Mouse (Mus musculus) G1E (cell line): ENCODE results near the gene Plxna2. TPM values are rescaled to one million over a fixed set of nuclear protein-coding genes. Genes with fewer than 3 reads are reported as not detected.

Experiments
- ATAC-seq: 2 replicates; pipeline ENCODE4 v1.8.0; 2016; ENCODE audit warnings: mild to moderate bottlenecking; ENCODE audit not compliant: insufficient number of reproducible peaks, poor library complexity, low FRiP score, severe bottlenecking; ENCODE audit errors: extremely low read depth
- DNase-seq: peaks from one replicate; pipeline ENCODE4 v3.0.0; 2012; ENCODE audit warnings: low spot score
- H3K27me3 ChIP-seq: 2 replicates; pipeline ENCODE4 v1.6.1; 2012; ENCODE audit warnings: mild to moderate bottlenecking, low read length, inconsistent platforms; ENCODE audit not compliant: insufficient read depth
- H3K36me3 ChIP-seq: replicated peaks from 2 replicates; pipeline ENCODE3; 2012; ENCODE audit warnings: mild to moderate bottlenecking, inconsistent platforms
- H3K4me1 ChIP-seq: 2 replicates; pipeline ENCODE4 v1.6.1; 2012; ENCODE audit warnings: low read depth, low read length, inconsistent platforms, mixed read lengths; ENCODE audit not compliant: insufficient read depth
- H3K4me3 ChIP-seq: 2 replicates; pipeline ENCODE4 v1.5.1; 2012; ENCODE audit warnings: low read depth, mild to moderate bottlenecking, inconsistent platforms, low read length, moderate library complexity, mixed read lengths
- H3K9me3 ChIP-seq: replicated peaks from 2 replicates; pipeline ENCODE4 v1.6.1; 2012; ENCODE audit warnings: inconsistent platforms
- CTCF ChIP-seq: IDR thresholded peaks from 2 replicates; pipeline ENCODE4 v1.5.1; 2012; ENCODE audit warnings: low read depth, low read length, inconsistent platforms, mixed read lengths
- GATA1 ChIP-seq: IDR thresholded peaks from 2 replicates; pipeline ENCODE4 v1.6.1; 2012; ENCODE audit warnings: borderline replicate concordance, low read length, inconsistent platforms, mixed read lengths
- GATA2 ChIP-seq: IDR thresholded peaks from 2 replicates; pipeline ENCODE4 v1.6.1; 2012; ENCODE audit warnings: low read depth, low read length, inconsistent platforms, borderline replicate concordance
- POLR2AphosphoS5 ChIP-seq: IDR thresholded peaks from 2 replicates; pipeline ENCODE4 v1.6.1; 2012; ENCODE audit warnings: low read depth, low read length, inconsistent platforms; ENCODE audit not compliant: insufficient replicate concordance
- TAL1 ChIP-seq: conservative IDR thresholded peaks from 2 replicates; pipeline ENCODE4 v1.6.1; 2012; ENCODE audit warnings: low read depth, low read length, inconsistent platforms, mixed read lengths
- polyA plus RNA-seq: library from polyadenylated mRNA; stranded (reverse); fragments of >175 nt; gene quantifications from 2 replicates; pipeline ENCODE4 v1.2.3, GENCODE M21; 2012
- total RNA-seq, 2 experiments: library from RNA; stranded (forward) in 1 of 2; stranded (reverse) in 1 of 2; fragments of 200-1000 nt in 1 of 2; fragments of >200 nt in 1 of 2; fragmentation: Nextera tagmentation in 1 of 2; gene quantifications; 2 replicates each; pipeline ENCODE4 v1.2.3; 2014 to 2017

Plxna2 gene
- total and polyA plus RNA-seq, 3 experiments, result 0.08 to 0.38 TPM; not detected in 1

DNA sequence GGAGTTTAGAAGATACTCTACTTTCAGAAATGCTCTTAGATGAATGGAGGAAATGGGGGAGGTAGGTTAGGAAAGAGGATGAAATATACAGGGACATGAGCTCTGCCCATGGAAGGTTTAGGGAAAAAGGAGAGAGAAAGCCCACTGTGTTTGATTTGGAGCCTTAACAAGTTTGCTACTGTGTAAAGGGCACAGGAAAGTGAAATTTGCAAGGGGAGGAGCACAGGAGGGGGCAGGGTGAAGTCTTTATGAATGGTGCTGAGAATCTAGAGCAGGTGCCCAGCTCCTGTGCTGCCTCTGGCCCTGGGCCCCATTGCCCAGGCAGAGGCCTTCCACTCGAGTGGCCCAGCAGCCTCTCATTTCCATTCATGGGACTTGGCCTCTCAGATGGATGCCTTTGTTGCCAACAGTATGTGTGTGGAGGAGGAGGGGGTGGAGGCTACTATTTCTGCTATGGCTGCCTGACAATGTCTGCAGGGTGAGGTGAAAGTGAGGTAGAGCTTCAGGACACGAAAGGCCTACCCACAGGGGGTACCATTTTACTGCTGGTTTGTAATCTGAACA lies 4.7 kb upstream of the Plxna2 start:
- TF ChIP-seq POLR2AphosphoS5 (no peak), GATA1 (no peak), GATA2 (no peak), TAL1 (no peak), CTCF (no peak)
- Histone ChIP-seq H3K9me3 (no peaks in the 10 kb centered on the region), H3K27me3 (no peaks in the 10 kb centered on the region), H3K4me1 (no peaks in the 10 kb centered on the region), H3K36me3 (no peaks in the 10 kb centered on the region), H3K4me3 (no peak overlapping the region)
- DNase-seq (no peak), ATAC-seq (no peak)

- no peak for DNase-seq
- TF ChIP-seq GATA1, result no peak
- no peak for TF ChIP-seq CTCF
- Histone ChIP-seq H3K4me3 (no peak overlapping the region), H3K9me3 (no peaks in the 10 kb centered on the region), H3K36me3 (no peaks in the 10 kb centered on the region), H3K4me1 (no peaks in the 10 kb centered on the region), H3K27me3 (no peaks in the 10 kb centered on the region)
- no peak for ATAC-seq
Measured at GRCm38 (mm10) chr1:194613923-194614830, 3.8 kb upstream of the Plxna2 start.

DNA sequence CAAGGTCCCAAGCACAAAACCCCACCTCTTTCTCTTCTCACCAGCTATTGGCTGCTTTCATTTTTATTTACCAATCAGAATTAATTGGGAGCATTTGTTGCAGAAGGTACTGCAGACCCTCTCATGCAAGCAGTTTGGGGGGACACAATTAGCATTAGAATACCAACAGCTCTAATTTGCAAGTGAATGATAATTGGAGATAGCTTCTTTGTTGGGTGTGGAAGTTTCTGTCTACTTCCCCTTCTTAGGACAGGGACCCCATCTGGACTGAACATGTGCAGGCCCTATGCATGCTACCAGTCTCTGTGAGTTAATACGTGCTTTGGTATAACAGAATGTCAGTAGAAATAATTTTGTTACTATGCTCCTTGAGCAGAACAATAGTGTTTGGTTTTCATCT lies 1.9 kb upstream of the Plxna2 start:
- Histone ChIP-seq H3K27me3 (peaks cover 17% of the 10 kb centered on the region), H3K36me3 (no peaks in the 10 kb centered on the region)

GRCm38 (mm10) chr1:194618841-194619311 lies 858 bp downstream of the Plxna2 start:
- DNase-seq (peak; percentile 20), ATAC-seq (no peak)
- H3K4me1 ChIP-seq, result 0 out of 2 replicates have a peak, but pooled peaks cover 5% of the 10 kb centered on the region
- TF ChIP-seq CTCF (0 out of 2 replicates have a peak, but pooled peaks have one; percentile 7), TAL1 (no peak)
- peaks cover 20% of the 10 kb centered on the region for H3K27me3 ChIP-seq
- H3K36me3 ChIP-seq, result no peaks in the 10 kb centered on the region
- no peak overlapping the region for H3K4me3 ChIP-seq
- no peaks in the 10 kb centered on the region for H3K9me3 ChIP-seq

More for the DNA sequence above, 1.9 kb upstream of the Plxna2 start:
- Histone ChIP-seq H3K4me1 (0 out of 2 replicates have a peak, but pooled peaks cover 5% of the 10 kb centered on the region), H3K9me3 (no peaks in the 10 kb centered on the region), H3K4me3 (no peak overlapping the region)
- ATAC-seq (no peak), DNase-seq (no peak)
- TF ChIP-seq TAL1 (no peak), GATA1 (no peak), CTCF (no peak), POLR2AphosphoS5 (no peak), GATA2 (no peak)

GRCm38 (mm10) chr1:194619353-194620244 lies 1.6 kb downstream of the Plxna2 start:
- Histone ChIP-seq H3K27me3 (peaks cover 20% of the 10 kb centered on the region), H3K4me1 (0 out of 2 replicates have a peak, but pooled peaks cover 5% of the 10 kb centered on the region), H3K9me3 (no peaks in the 10 kb centered on the region), H3K4me3 (no peak overlapping the region; the same call in 1 of the 2 replicates), H3K36me3 (no peaks in the 10 kb centered on the region)
- no peak for TF ChIP-seq GATA2
- no peak for TF ChIP-seq POLR2AphosphoS5
- no peak for TF ChIP-seq GATA1
- no peak for TF ChIP-seq TAL1
- no peak for TF ChIP-seq CTCF
- DNase-seq (no peak), ATAC-seq (no peak)

DNA sequence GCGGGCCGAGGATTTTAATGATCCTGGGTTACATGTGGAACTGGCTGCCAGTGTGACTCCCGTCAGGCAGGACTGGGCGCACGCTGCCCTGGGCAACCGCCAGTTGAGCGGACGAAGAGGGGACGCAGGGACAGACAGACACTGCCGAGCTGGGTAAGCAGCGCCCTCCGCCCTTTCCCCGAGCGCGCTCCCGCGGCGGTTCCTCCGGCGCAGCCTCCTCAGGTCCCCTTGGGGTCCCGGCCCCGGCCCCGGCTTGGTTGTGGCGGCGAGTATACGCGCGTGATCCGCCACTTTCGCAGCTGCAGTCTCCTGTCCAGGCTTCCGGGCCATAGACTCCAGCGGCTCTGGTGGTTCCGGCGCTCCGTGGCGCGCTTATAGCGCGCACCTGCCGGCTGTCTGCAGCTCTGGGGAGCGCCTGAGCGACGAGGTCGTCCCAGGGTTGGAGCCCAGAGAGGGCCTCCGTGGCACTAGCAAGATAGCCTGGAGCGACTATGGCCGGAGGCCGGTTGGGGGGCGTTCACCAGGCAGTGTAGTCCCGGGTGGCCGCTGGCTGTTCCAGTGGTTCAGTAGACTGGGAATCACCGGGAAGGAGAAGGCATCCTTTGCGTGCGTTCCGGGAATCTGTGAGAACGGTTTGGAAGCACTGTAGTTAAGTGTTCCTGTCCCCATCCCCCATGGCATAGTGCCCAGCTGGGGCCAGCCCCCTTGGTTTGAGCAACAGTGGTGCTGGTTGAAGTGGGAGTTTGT lies 2.4 kb downstream of the Plxna2 start:
- H3K9me3 ChIP-seq, result no peaks in the 10 kb centered on the region
- 0 out of 2 replicates have a peak, but pooled peaks cover 5% of the 10 kb centered on the region for H3K4me1 ChIP-seq
- DNase-seq (no peak), ATAC-seq (no peak)
- H3K36me3 ChIP-seq, result no peaks in the 10 kb centered on the region
- TF ChIP-seq TAL1, result no peak
- TF ChIP-seq POLR2AphosphoS5, result no peak
- TF ChIP-seq GATA2, result no peak
- no peak for TF ChIP-seq CTCF
- TF ChIP-seq GATA1, result no peak
- peaks cover 20% of the 10 kb centered on the region for H3K27me3 ChIP-seq
- H3K4me3 ChIP-seq, result no peak overlapping the region
